Mouse (Mus musculus) A20 (cell line): Measurements from ENCODE around the gene Psrc1.

ENCODE experiments used
- DNase-seq: peaks from one replicate; pipeline ENCODE4 v3.0.0-alpha.2; 2011; ENCODE audit warnings: low read depth, low spot score

Gene Psrc1

GRCm38 (mm10) chr3:108386186-108386585, 2.5 kb downstream of the Psrc1 start:
- DNase-seq, result no peak

- peak; percentile 95 for DNase-seq
Measured at GRCm38 (mm10) chr3:108389111-108389545, 5.5 kb downstream of the Psrc1 start.

GRCm38 (mm10) chr3:108392299-108392698, 8.7 kb downstream of the Psrc1 start:
- DNase-seq, result no peak

- no peak for DNase-seq
Measured at GRCm38 (mm10) chr3:108392793-108393192, 9.2 kb downstream of the Psrc1 start.

- no peak for DNase-seq
Measured at GRCm38 (mm10) chr3:108398281-108398680, 14.6 kb downstream of the Psrc1 start.

GRCm38 (mm10) chr3:108400442-108400841, 16.8 kb downstream of the Psrc1 start:
- DNase-seq, result no peak

GRCm38 (mm10) chr3:108401692-108402527, 18.3 kb downstream of the Psrc1 start:
- peak; percentile 96 for DNase-seq

- DNase-seq, result no peak
Measured at GRCm38 (mm10) chr3:108402528-108402920, 18.9 kb downstream of the Psrc1 start.

- no peak for DNase-seq
Measured at GRCm38 (mm10) chr3:108405536-108406305, 22.1 kb downstream of the Psrc1 start.

- no peak for DNase-seq
Measured at GRCm38 (mm10) chr3:108406306-108406885, 22.8 kb downstream of the Psrc1 start.

GRCm38 (mm10) chr3:108408517-108409008, 24.9 kb downstream of the Psrc1 start:
- DNase-seq, result no peak

GRCm38 (mm10) chr3:108409656-108410358, 26.2 kb downstream of the Psrc1 start:
- DNase-seq, result no peak

- no peak for DNase-seq
Measured at GRCm38 (mm10) chr3:108410359-108410714, 26.7 kb downstream of the Psrc1 start.

GRCm38 (mm10) chr3:108411026-108411753, 27.6 kb downstream of the Psrc1 start:
- no peak for DNase-seq

GRCm38 (mm10) chr3:108411754-108412121, 28.1 kb downstream of the Psrc1 start:
- DNase-seq, result no peak

- no peak for DNase-seq
Measured at GRCm38 (mm10) chr3:108413634-108414360, 30.2 kb downstream of the Psrc1 start.

GRCm38 (mm10) chr3:108414857-108415830, 31.5 kb downstream of the Psrc1 start, which contains the start of gene Celsr2:
Celsr2 (minus strand) TSS chr3:108415552.
- DNase-seq, result no peak

GRCm38 (mm10) chr3:108415831-108416223, 32.2 kb downstream of the Psrc1 start:
- DNase-seq, result no peak

- DNase-seq, result no peak
Measured at GRCm38 (mm10) chr3:108423006-108423405, 39.4 kb downstream of the Psrc1 start.
